Mouse (Mus musculus) CH12.LX (cell line): ENCODE data around the gene Zfp575.

ENCODE experiments used
- EP300 ChIP-seq: IDR thresholded peaks from 2 replicates; pipeline ENCODE4 v1.6.1; 2011; ENCODE audit warnings: low read length, improper control_type of control experiment
- NRF1 ChIP-seq: IDR thresholded peaks from 2 replicates; pipeline ENCODE4 v1.6.1; 2014; ENCODE audit warnings: low read depth, mild to moderate bottlenecking, inconsistent platforms, low read length, improper control_type of control experiment, moderate library complexity
- UBTF ChIP-seq: IDR thresholded peaks from 2 replicates; pipeline ENCODE4 v1.6.1; 2012; ENCODE audit warnings: low read depth, mild to moderate bottlenecking, inconsistent platforms, low read length, improper control_type of control experiment, moderate library complexity

DNA sequence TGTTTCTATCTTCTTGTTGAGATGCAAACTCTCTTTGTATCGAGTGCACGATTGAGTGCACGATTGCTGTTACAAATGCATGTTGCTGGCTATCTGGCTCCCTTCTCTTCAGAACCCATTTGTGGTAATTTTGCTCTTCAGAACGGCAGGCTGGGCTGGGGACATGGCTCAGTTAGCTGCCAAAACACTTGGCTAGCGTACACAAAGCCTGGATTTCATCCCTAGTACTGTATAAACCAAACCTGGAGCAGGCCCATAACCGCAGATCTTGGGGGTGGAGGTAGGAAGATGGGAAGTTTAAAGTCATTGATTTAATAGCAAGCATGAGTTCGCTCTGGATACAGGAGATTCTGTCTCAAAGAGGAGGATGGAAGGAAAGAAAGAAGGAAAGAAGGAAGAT lies 18.1 kb upstream of the Zfp575 start:
- TF ChIP-seq EP300, result no peak
- no peak for TF ChIP-seq NRF1
- no peak for TF ChIP-seq UBTF
